Mouse (Mus musculus) intestine, embryonic 15.5 days (tissue): ENCODE measurements at regions not wholly inside any gene's neighbourhood (a gene's known extent, or its start where the extent isn't known, plus 50 kb on each side); places are given as distances from the start of the nearest gene placed in this dataset.

Experiments used
- ATAC-seq: fragments of 200-750 bp; cut with Nextera tagmentation; 2 replicates; pipeline ENCODE4 v1.8.0; 2017; ENCODE audit warnings: moderate TSS enrichment, moderate library complexity
- H3K27ac ChIP-seq: fragments of 300-500 bp; sonication (generic); 2 replicates; pipeline ENCODE4 v1.5.1; 2015; ENCODE audit warnings: mild to moderate bottlenecking, inconsistent platforms
- H3K27me3 ChIP-seq: fragments of 300-500 bp; sonication (generic); replicated peaks from 2 replicates; pipeline ENCODE4 v1.6.1; 2015; ENCODE audit warnings: inconsistent platforms
- H3K36me3 ChIP-seq: fragments of 300-500 bp; sonication (generic); 2 replicates; pipeline ENCODE4 v1.6.1; 2015; ENCODE audit warnings: inconsistent platforms
- H3K4me1 ChIP-seq: fragments of 300-500 bp; sonication (generic); replicated peaks from 2 replicates; pipeline ENCODE4 v1.6.1; 2015; ENCODE audit warnings: inconsistent platforms
- H3K4me2 ChIP-seq: fragments of 300-500 bp; sonication (generic); replicated peaks from 2 replicates; pipeline ENCODE4 v1.6.1; 2015; ENCODE audit warnings: mild to moderate bottlenecking, inconsistent platforms
- H3K4me3 ChIP-seq: fragments of 300-500 bp; sonication (generic); replicated peaks from 2 replicates; pipeline ENCODE4 v1.5.1; 2015; ENCODE audit warnings: inconsistent platforms
- H3K9ac ChIP-seq: fragments of 300-500 bp; sonication (generic); 2 replicates; pipeline ENCODE4 v1.6.1; 2015; ENCODE audit warnings: inconsistent platforms
- H3K9me3 ChIP-seq: fragments of 300-500 bp; sonication (generic); 2 replicates; pipeline ENCODE4 v1.6.1; 2016; ENCODE audit warnings: inconsistent platforms
- WGBS: fragments of 180-500 bp; shearing (Covaris S2); methylation state at CpG from one replicate; pipeline ENCODE4 v1.1.7; 2015; 5-methylcytosine and 5-hydroxymethylcytosine counted together

GRCm38 (mm10) chr13:39950203-39950602, 411.0 kb downstream of the Ofcc1 start:
- Histone ChIP-seq H3K27ac (no peak overlapping the region), H3K36me3 (no peaks in the 10 kb centered on the region), H3K9ac (no peak overlapping the region), H3K27me3 (no peaks in the 10 kb centered on the region), H3K4me1 (no peaks in the 10 kb centered on the region), H3K9me3 (no peaks in the 10 kb centered on the region), H3K4me2 (no peak overlapping the region), H3K4me3 (no peak overlapping the region)
- ATAC-seq, result no peak
- WGBS, result 64% methylated on average over 7 of the region's 7 CpGs

GRCm38 (mm10) chr13:39935216-39935615, 426.0 kb downstream of the Ofcc1 start:
- Histone ChIP-seq H3K9ac (no peak overlapping the region), H3K36me3 (no peaks in the 10 kb centered on the region), H3K27me3 (no peaks in the 10 kb centered on the region), H3K4me1 (no peaks in the 10 kb centered on the region), H3K9me3 (no peaks in the 10 kb centered on the region), H3K27ac (no peak overlapping the region), H3K4me3 (no peak overlapping the region), H3K4me2 (no peak overlapping the region)
- no peak for ATAC-seq
- WGBS, result 62% methylated on average over 2 of the region's 2 CpGs

- no peak for ATAC-seq
- Histone ChIP-seq H3K4me2 (no peak overlapping the region), H3K9me3 (no peaks in the 10 kb centered on the region), H3K4me3 (no peak overlapping the region), H3K36me3 (no peaks in the 10 kb centered on the region), H3K27ac (no peak overlapping the region), H3K27me3 (no peaks in the 10 kb centered on the region), H3K9ac (no peak overlapping the region), H3K4me1 (no peaks in the 10 kb centered on the region)
- 67% methylated on average over 3 of the region's 3 CpGs for WGBS
Measured at GRCm38 (mm10) chr13:39931487-39931886, 429.8 kb downstream of the Ofcc1 start.

DNA sequence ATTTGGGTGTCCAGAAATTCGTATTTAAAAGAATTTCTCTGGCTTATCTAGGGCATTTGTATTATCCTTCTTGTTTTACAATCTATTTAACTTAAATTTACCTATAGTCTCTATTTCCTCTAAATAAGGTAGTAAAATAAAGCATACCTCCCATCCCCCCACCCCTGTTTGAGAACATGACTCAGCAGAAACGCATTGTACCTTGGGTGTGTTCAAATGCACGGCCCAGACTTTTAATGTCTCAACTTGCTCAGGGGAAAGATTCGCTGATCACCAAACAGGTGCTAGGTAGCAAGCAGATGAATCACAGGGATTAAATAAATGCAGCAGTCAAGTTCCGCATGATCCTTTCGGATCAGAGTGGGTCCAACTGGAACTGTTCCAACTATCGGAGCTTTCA, 432.7 kb downstream of the Ofcc1 start:
- Histone ChIP-seq H3K9me3 (no peaks in the 10 kb centered on the region), H3K4me2 (no peak overlapping the region), H3K4me1 (no peaks in the 10 kb centered on the region), H3K27ac (no peak overlapping the region), H3K4me3 (no peak overlapping the region), H3K9ac (no peak overlapping the region), H3K36me3 (no peaks in the 10 kb centered on the region), H3K27me3 (no peaks in the 10 kb centered on the region)
- ATAC-seq, result no peak
- WGBS, result 88% methylated on average over 7 of the region's 7 CpGs

- Histone ChIP-seq H3K36me3 (no peaks in the 10 kb centered on the region), H3K4me2 (no peak overlapping the region), H3K9me3 (no peaks in the 10 kb centered on the region), H3K9ac (no peak overlapping the region), H3K4me1 (no peaks in the 10 kb centered on the region), H3K4me3 (no peak overlapping the region), H3K27ac (no peak overlapping the region), H3K27me3 (no peaks in the 10 kb centered on the region)
- 90% methylated on average over 4 of the region's 4 CpGs for WGBS
- no peak for ATAC-seq
Measured at GRCm38 (mm10) chr13:39924366-39924765, 436.9 kb downstream of the Ofcc1 start.

DNA sequence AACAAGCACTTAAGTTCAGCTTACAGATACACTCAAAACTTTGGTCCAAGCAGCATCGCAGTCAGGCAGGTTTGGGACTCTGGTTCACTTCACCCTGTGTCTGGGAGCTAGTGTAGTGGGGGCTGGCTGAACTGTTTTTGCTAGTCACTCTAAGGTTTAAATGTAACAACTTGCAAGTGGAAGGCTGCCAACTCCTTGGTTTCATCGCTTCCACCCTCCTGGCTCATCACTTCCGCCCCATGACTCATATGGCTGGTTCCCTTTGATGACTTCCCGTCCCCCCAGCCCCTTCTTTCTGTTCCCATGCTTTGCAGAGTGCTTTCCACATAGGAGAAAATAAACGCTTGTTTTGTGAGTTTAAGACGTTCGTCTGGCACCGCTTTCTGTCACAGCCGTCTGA, 438.1 kb downstream of the Ofcc1 start:
- Histone ChIP-seq H3K27me3 (no peaks in the 10 kb centered on the region), H3K9me3 (no peaks in the 10 kb centered on the region), H3K27ac (no peak overlapping the region), H3K9ac (no peak overlapping the region), H3K4me3 (no peak overlapping the region), H3K36me3 (no peaks in the 10 kb centered on the region), H3K4me2 (0 out of 2 replicates have a peak overlapping the region, but pooled peaks have one; percentile 24), H3K4me1 (no peaks in the 10 kb centered on the region)
- WGBS, result 57% methylated on average over 9 of the region's 9 CpGs
- ATAC-seq, result no peak

- 63% methylated on average over 10 of the region's 10 CpGs for WGBS
- H3K4me1 ChIP-seq, result no peaks in the 10 kb centered on the region
- no peaks in the 10 kb centered on the region for H3K27me3 ChIP-seq
- no peak overlapping the region for H3K4me2 ChIP-seq
- no peaks in the 10 kb centered on the region for H3K9me3 ChIP-seq
- H3K36me3 ChIP-seq, result no peaks in the 10 kb centered on the region
- ATAC-seq, result no peak
- no peak overlapping the region for H3K27ac ChIP-seq
- no peak overlapping the region for H3K4me3 ChIP-seq
- no peak overlapping the region for H3K9ac ChIP-seq
Measured at GRCm38 (mm10) chr13:39907720-39908119, 453.5 kb downstream of the Ofcc1 start.

- Histone ChIP-seq H3K27ac (no peak overlapping the region), H3K4me2 (no peak overlapping the region), H3K27me3 (no peaks in the 10 kb centered on the region), H3K9ac (no peak overlapping the region), H3K4me3 (no peak overlapping the region), H3K9me3 (no peaks in the 10 kb centered on the region), H3K36me3 (no peaks in the 10 kb centered on the region), H3K4me1 (no peaks in the 10 kb centered on the region)
- 70% methylated on average over 8 of the region's 8 CpGs for WGBS
- ATAC-seq, result no peak
Measured at GRCm38 (mm10) chr13:39904264-39904663, 457.0 kb downstream of the Ofcc1 start.

- H3K9me3 ChIP-seq, result no peaks in the 10 kb centered on the region
Measured at GRCm38 (mm10) chr13:39903319-39903718, 457.9 kb downstream of the Ofcc1 start.

GRCm38 (mm10) chr13:39899332-39899731, 461.9 kb downstream of the Ofcc1 start:
- Histone ChIP-seq H3K4me2 (no peak overlapping the region), H3K36me3 (no peaks in the 10 kb centered on the region), H3K9me3 (no peaks in the 10 kb centered on the region), H3K4me3 (no peak overlapping the region), H3K27ac (no peak overlapping the region), H3K27me3 (no peaks in the 10 kb centered on the region), H3K9ac (no peak overlapping the region), H3K4me1 (no peaks in the 10 kb centered on the region)
- 84% methylated on average over 2 of the region's 2 CpGs for WGBS
- no peak for ATAC-seq

More at GRCm38 (mm10) chr13:39903319-39903718, 457.9 kb downstream of the Ofcc1 start:
- 80% methylated on average over 3 of the region's 3 CpGs for WGBS
- no peaks in the 10 kb centered on the region for H3K27me3 ChIP-seq
- H3K4me2 ChIP-seq, result no peak overlapping the region
- H3K27ac ChIP-seq, result no peak overlapping the region
- ATAC-seq, result no peak
- no peak overlapping the region for H3K9ac ChIP-seq
- no peak overlapping the region for H3K4me3 ChIP-seq
- no peaks in the 10 kb centered on the region for H3K4me1 ChIP-seq
- no peaks in the 10 kb centered on the region for H3K36me3 ChIP-seq

DNA sequence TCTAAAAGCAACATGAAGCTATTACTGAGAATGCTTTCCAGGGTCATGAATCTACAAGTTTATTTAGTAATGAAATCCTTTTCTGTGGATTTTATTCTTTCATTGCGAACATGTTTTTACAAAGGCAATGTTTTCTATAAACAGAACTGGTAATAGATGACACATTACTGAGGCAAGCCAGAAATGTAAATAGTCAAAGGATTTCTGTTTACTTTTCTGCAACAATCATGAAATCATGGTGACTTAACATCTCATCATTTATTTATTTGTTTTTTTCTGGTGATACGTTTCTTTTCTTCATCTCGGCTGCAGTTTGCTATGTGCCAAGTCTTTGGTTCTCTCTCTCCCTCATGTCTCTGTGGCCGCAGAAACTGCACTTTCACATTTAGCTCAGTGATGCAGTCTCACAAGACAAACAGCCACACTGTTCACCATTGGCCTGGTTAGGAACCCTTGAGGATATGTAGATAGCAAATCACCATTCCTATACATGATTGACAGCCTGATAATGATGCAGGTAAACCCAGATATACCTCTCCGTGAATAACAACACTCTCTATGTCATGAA, 462.8 kb downstream of the Ofcc1 start:
- no peak overlapping the region for H3K4me3 ChIP-seq
- no peaks in the 10 kb centered on the region for H3K27me3 ChIP-seq
- no peaks in the 10 kb centered on the region for H3K9me3 ChIP-seq
- ATAC-seq, result no peak
- H3K4me1 ChIP-seq, result no peaks in the 10 kb centered on the region
- H3K27ac ChIP-seq, result no peak overlapping the region
- H3K4me2 ChIP-seq, result no peak overlapping the region
- 55% methylated on average over 5 of the region's 5 CpGs for WGBS
- no peak overlapping the region for H3K9ac ChIP-seq
- H3K36me3 ChIP-seq, result no peaks in the 10 kb centered on the region

GRCm38 (mm10) chr13:39894159-39894558, 467.1 kb downstream of the Ofcc1 start:
- Histone ChIP-seq H3K9me3 (no peaks in the 10 kb centered on the region), H3K9ac (no peak overlapping the region), H3K27me3 (no peaks in the 10 kb centered on the region), H3K4me2 (no peak overlapping the region), H3K4me1 (no peaks in the 10 kb centered on the region), H3K36me3 (no peaks in the 10 kb centered on the region), H3K27ac (no peak overlapping the region), H3K4me3 (no peak overlapping the region)
- WGBS, result 64% methylated on average over 5 of the region's 5 CpGs
- no peak for ATAC-seq

- H3K9me3 ChIP-seq, result no peaks in the 10 kb centered on the region
- no peaks in the 10 kb centered on the region for H3K4me1 ChIP-seq
- no peak overlapping the region for H3K27ac ChIP-seq
- no peaks in the 10 kb centered on the region for H3K36me3 ChIP-seq
- H3K27me3 ChIP-seq, result no peaks in the 10 kb centered on the region
- ATAC-seq, result no peak
- 88% methylated on average over 7 of the region's 7 CpGs for WGBS
- H3K4me2 ChIP-seq, result no peak overlapping the region
- H3K9ac ChIP-seq, result no peak overlapping the region
- no peak overlapping the region for H3K4me3 ChIP-seq
Measured at GRCm38 (mm10) chr13:39881066-39881465, 480.2 kb downstream of the Ofcc1 start.
